Mouse (Mus musculus) cerebellum, postnatal 25 days (tissue): ENCODE measurements around the gene Ube3b.
A peak's percentile ranks its signal among the peaks of the same experiment; 100 is the strongest.

Experiments
- DNase-seq, 2 experiments: peaks; one replicate each; pipeline ENCODE4 v3.0.0; 2021; ENCODE audit warnings: mixed read lengths in 2 of 2

Gene Ube3b

GRCm38 (mm10) chr5:114380209-114381012 is at the start of gene Ube3b, which contains the start of gene Kctd10:
Gene Ube3b (plus strand): TSS chr5:114380607.
Gene Kctd10 (minus strand): TSS chr5:114380508.
- peak; percentile 86 to 92 for DNase-seq

- DNase-seq: no peak
These were observed 37.4 kb upstream of the Ube3b start for GRCm38 (mm10) chr5:114342996-114343395.

- DNase-seq: no peak
These were observed 36.8 kb upstream of the Ube3b start for GRCm38 (mm10) chr5:114343612-114344011.

- no peak for DNase-seq
These were observed 34.9 kb upstream of the Ube3b start for GRCm38 (mm10) chr5:114345538-114345937.

GRCm38 (mm10) chr5:114347005-114347404 is 33.4 kb upstream of the Ube3b start:
- DNase-seq: no peak

GRCm38 (mm10) chr5:114351490-114351889 is 28.9 kb upstream of the Ube3b start:
- no peak for DNase-seq

- peak in 1 of 2 experiments; percentile 46 for DNase-seq
These were observed 24.0 kb upstream of the Ube3b start for GRCm38 (mm10) chr5:114356250-114356935.

GRCm38 (mm10) chr5:114356936-114357751 is 23.3 kb upstream of the Ube3b start:
- no peak for DNase-seq

- no peak for DNase-seq
These were observed 21.6 kb upstream of the Ube3b start for GRCm38 (mm10) chr5:114358833-114359232.

- DNase-seq: no peak
These were observed 20.8 kb upstream of the Ube3b start for GRCm38 (mm10) chr5:114359586-114359985.

- DNase-seq: no peak
These were observed 19.4 kb upstream of the Ube3b start for GRCm38 (mm10) chr5:114360968-114361367.

GRCm38 (mm10) chr5:114365043-114365752 is 15.2 kb upstream of the Ube3b start:
- peak in 1 of 2 experiments; percentile 37 for DNase-seq

GRCm38 (mm10) chr5:114368121-114368520 is 12.3 kb upstream of the Ube3b start:
- DNase-seq: no peak

- DNase-seq: no peak
These were observed 11.5 kb upstream of the Ube3b start for GRCm38 (mm10) chr5:114368803-114369496.

GRCm38 (mm10) chr5:114369921-114370320 is 10.5 kb upstream of the Ube3b start:
- no peak for DNase-seq

GRCm38 (mm10) chr5:114370371-114370776 is 10.0 kb upstream of the Ube3b start:
- no peak for DNase-seq

GRCm38 (mm10) chr5:114371331-114371730 is 9.1 kb upstream of the Ube3b start:
- no peak for DNase-seq

- DNase-seq: no peak
These were observed 8.5 kb upstream of the Ube3b start for GRCm38 (mm10) chr5:114371731-114372473.

- DNase-seq: no peak
These were observed 7.8 kb upstream of the Ube3b start for GRCm38 (mm10) chr5:114372565-114372964.

- peak; percentile 56 to 70 for DNase-seq
These were observed 7.2 kb upstream of the Ube3b start for GRCm38 (mm10) chr5:114373174-114373573.

GRCm38 (mm10) chr5:114373581-114373980 is 6.8 kb upstream of the Ube3b start:
- DNase-seq: no peak
